Mouse (Mus musculus): Measurements from ENCODE around the gene Gipr.

Gipr gene

DNA sequence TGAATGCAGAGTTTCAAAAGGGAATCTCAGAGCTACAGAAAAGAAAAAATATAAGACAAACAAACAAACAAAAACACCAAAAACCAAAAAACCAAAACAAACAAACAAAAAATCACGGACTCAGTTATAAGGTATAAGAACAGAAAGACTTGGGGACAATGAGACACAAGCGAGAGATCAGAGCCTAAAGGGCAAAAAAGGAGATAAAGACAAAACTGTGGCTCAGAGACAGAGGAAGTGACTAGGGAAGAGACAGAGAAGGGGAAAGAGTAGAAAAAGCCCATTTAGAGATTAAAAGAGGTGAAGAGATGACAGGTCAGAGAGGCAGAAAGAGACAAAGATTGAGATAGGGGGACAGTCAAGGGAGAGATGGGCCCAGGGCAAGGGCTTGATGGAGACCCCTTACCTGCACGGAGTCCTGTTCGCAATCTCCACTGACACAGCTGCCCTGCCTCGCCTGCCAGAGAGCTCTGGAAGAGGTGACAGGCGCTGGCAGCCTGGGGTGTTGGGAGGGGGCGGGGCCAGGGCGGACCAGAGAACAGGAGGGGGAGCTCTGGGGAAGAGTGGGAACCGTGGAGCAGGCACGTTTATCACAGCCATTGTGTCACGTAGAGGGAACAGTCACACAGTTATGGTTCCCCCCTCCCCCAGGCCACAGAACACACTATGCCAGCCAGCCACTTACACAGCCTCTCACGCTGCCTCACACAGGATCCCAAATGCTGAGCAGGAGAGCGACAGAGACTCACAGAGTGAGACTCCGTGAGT is at the start of gene Gipr:
Gene Gipr (minus strand): TSS at position 472 of the 768 bp plus-strand sequence.
- DNase-seq (ENCODE audit: low read depth, low spot score) = no peak

- DNase-seq (ENCODE audit: low read depth, low spot score) = no peak
Measured at GRCm38 (mm10) chr7:19214940-19215339, 49.0 kb upstream of the Gipr start.

GRCm38 (mm10) chr7:19214369-19214768 is 48.4 kb upstream of the Gipr start:
- DNase-seq (ENCODE audit: low read depth, low spot score) = no peak

GRCm38 (mm10) chr7:19213385-19213784 is 47.5 kb upstream of the Gipr start:
- DNase-seq (ENCODE audit: low read depth, low spot score) = no peak

DNA sequence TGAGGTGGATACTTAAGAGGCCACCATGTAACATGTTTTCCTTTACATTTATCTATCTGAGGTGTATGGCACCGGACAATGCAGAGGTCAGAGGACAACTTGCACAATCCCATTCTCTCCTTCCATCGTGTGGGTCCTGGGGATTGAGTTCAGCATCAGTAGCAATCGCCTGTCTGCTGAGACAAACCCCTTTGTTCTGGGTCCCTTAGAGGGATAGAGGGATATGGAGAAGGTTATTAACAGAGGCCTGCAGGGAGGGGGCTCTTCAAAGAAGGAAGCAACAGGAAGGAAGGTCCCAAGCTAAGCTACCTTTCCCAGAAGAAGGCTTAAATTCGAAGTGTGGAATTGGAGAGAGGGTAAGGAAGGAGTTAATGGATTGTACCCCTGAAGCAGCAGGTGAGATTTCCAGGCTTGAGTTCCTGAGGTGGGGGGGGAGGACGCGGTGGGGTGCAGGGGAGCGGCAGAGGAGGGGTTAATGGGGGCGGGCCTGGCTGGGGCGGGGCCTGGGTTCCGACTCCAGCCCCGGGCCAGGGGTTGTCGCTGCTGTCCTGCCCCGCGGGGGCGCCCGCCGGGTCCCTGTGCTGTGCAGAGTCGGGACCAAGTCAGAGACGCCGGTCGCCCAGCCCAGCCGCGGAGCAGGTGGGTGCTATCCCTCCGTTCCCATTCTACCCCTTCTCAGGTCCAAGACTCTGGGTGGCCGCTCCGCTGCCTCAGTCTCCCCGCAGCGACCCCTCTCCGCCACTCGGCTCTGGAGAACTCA is 46.2 kb upstream of the Gipr start, which contains the start of gene Gpr4:
Gene Gpr4 (plus strand): TSS at position 543 of the 760 bp plus-strand sequence.
- no peak for DNase-seq (ENCODE audit: low read depth, low spot score)

GRCm38 (mm10) chr7:19211041-19211675 is 45.2 kb upstream of the Gipr start:
- DNase-seq (ENCODE audit: low read depth, low spot score) = no peak

- DNase-seq (ENCODE audit: low read depth, low spot score) = no peak
Measured at GRCm38 (mm10) chr7:19210010-19210409, 44.1 kb upstream of the Gipr start.

DNA sequence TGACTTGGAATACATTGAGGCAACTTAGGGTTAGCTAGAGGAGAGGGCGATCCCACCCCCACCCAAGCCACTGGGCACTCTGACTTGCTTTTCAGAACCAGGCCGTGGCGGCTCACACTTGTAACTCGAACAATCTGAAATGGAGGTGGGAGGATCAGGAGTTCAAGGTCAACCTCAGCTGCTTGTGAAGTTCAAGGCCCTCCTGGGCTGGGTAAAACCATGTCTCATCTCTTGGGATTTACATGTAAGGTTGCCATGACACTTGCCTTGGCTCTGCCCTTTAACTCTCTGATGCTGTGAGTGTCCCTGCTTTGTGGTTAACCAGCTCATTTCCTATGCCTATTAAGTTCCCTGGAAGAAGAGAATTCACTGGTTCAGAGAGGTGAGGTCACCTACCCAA is 43.6 kb upstream of the Gipr start:
- no peak for DNase-seq (ENCODE audit: low read depth, low spot score)

DNA sequence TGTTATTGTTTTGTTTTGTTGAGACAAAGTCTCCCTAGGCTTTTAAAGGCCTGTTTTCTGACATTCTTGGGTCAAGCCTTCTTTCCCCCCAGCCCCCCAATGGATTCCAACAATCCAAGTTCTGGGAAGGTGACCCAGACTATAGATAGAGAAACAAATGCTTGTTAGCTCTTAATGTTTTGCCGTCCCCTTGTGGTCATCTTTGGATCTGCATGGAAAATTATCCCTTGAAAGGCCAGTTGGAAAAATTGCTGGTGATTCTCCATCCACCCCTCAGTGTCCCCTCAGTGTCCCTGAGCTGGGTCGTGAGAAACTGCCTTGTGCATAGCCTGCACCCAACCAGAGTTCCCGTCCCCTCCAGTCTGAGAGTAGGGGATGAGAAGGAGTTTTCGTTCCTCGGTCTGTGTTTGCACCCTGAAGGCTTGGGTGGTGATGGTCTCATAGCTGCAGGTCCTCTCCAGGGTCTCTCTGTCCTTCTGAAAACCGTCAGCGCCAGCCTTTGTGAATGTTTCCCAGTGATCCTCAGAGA is 43.1 kb upstream of the Gipr start:
- no peak for DNase-seq (ENCODE audit: low read depth, low spot score)

DNA sequence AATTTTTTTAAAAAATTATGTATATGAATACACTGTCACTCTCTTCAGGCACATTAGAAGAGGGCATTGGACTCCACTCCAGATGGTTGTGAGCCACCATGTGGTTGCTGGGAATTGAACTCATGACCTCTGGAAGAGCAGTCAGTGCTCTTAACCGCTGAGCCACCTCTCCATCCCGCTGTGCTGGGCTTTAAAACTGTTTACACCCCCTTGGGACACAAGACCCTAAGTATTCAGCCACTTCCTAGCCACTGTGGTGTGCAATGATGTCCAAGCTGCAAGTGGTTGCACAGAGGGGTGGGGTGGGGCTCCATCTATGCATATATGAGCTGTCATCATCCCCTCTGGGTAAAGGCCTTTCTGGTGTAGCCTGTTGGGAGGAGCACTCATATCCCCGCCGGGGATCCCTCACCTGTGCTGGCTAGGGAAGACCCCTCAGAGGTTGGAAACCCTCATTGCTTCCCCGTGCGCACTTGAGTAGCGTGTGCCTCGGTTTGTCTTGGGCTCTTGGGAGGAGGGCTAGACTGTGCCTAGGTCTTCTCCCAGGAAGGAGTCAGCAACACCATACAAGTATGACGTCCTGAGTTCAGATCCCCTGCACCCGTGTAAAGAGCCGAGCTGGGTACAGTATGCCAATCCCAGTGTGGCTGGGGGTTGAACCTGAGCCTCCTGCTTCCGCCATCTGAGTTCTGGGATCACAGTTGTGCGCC is 42.4 kb upstream of the Gipr start:
- no peak for DNase-seq (ENCODE audit: low read depth, low spot score)

GRCm38 (mm10) chr7:19202065-19202850 is 36.3 kb upstream of the Gipr start:
- DNase-seq (ENCODE audit: low read depth, low spot score) = no peak

DNA sequence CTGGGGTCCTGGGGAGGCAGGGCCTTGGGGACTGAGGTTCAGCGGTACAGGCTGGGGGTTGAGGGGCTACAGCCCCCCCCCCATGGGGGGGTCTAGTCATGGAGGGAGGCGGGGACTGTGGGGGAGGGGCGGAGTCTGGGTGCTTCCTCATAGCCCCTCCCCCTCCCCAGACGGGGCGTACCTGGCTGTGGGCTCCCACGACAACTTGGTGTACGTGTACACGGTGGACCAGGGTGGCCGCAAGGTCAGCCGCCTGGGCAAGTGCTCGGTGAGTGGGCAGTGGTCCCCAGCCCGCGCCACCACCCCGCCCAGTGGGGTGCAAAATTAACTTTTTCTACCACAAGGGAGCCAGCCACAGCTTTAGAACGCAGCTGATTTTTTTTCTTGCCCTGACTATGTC is 35.7 kb upstream of the Gipr start:
- no peak for DNase-seq (ENCODE audit: low read depth, low spot score)

- DNase-seq (ENCODE audit: low read depth, low spot score) = no peak
Measured at GRCm38 (mm10) chr7:19197985-19198384, 32.1 kb upstream of the Gipr start.

GRCm38 (mm10) chr7:19196676-19197075 is 30.7 kb upstream of the Gipr start:
- DNase-seq (ENCODE audit: low read depth, low spot score) = no peak

DNA sequence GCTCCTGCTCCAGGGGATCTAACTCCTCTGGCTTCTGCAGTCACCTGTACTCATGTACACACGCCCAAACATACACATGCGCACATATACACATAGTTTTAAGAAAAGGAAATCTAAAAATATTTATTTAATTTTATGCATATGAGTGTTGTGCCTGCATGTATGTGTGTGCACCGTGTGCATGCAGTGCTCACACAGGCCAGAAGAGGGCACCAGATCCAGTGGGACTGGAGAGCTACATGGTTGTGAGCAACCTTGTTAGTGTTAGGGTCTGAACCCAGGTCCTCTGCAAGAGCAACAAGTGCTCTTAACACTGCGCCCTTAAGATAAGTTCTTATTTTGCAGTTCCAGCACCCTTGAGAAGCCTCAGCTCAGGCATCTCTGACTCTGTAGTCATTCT is 28.7 kb upstream of the Gipr start:
- DNase-seq (ENCODE audit: low read depth, low spot score) = no peak

GRCm38 (mm10) chr7:19184758-19185157 is 18.8 kb upstream of the Gipr start:
- DNase-seq (ENCODE audit: low read depth, low spot score) = no peak

- no peak for DNase-seq (ENCODE audit: low read depth, low spot score)
Measured at GRCm38 (mm10) chr7:19184250-19184649, 18.3 kb upstream of the Gipr start.

- DNase-seq (ENCODE audit: low read depth, low spot score) = no peak
Measured at GRCm38 (mm10) chr7:19180862-19181429, 15.0 kb upstream of the Gipr start.

DNA sequence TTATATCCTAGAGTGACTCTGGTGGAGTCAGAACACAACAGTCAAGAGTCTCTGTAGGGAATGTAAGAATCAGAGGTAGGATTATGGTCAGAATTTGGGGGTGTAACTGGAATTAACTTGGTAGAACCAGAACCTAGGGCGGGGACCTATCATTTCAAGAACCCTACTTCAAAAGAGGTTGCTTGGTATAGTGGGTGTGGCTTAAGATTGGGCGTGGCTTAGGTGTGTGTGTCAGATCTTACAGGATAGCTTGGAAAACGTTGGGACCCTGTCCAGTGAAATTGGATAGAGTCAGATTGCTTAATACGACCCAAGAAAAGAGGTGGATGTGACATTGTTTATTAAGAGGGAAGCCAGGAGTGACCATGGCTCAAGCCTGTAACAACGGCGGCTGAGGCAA is 14.0 kb upstream of the Gipr start:
- no peak for DNase-seq (ENCODE audit: low read depth, low spot score)

DNA sequence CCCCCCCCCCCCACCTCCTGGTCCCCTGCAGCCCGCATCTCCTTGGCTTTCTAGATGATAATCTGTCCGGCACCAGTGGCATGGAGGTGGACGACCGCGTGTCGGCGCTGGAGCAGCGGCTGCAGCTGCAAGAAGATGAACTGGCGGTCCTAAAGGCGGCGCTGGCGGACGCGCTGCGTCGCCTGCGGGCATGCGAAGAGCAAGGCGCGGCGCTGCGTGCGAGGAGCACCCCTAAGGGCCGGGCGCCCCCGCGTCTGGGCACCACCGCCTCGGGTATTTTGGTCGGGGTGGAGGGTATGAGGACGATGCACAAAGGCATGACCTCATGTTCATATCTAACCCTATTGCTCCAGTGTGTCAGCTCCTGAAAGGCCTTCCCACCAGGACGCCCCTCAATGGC is 13.2 kb upstream of the Gipr start:
- no peak for DNase-seq (ENCODE audit: low read depth, low spot score)

Data from brain, embryonic 18.5 days (tissue).